Mouse (Mus musculus): ENCODE measurements around the gene Pm20d1.

- TF ChIP-seq TAL1 (IDR thresholded peaks at IDR 0.05; ENCODE audit: low read length) (no peak), GATA1 (IDR thresholded peaks at IDR 0.05; ENCODE audit: low read length) (no peak)
Measured at GRCm38 (mm10) chr1:131824528-131825181, 27.5 kb downstream of the Pm20d1 start.

All from erythroblast, embryonic 14.5 days (primary cell).